Comparison of ENCODE assay signal across 8 mouse cellular contexts in genomic region chr6:135445070-135445469, GRCm38 (mm10).
DNase-seq lines count a peak whose midpoint lies in the region; ATAC-seq lines count a peak whose summit lies in the region.

No protein-coding gene starts in this region.

- H3K4me1 ChIP-seq in embryonic facial prominence, embryonic 15.5 days, result peaks cover 11% of the 10 kb centered on the region
- H3K4me1 ChIP-seq in hindbrain, embryonic 15.5 days (replicated peaks), result peaks cover 21% of the 10 kb centered on the region
- peaks cover 17% of the 10 kb centered on the region for H3K4me1 ChIP-seq in midbrain, embryonic 15.5 days

- peak overlapping the region; percentile 46 for H3K4me2 ChIP-seq in embryonic facial prominence, embryonic 15.5 days (replicated peaks)
- peak overlapping the region; percentile 49 for H3K4me2 ChIP-seq in hindbrain, embryonic 15.5 days
- peak overlapping the region; percentile 36 for H3K4me2 ChIP-seq in midbrain, embryonic 15.5 days

- DNase-seq in kidney, adult 11 months, result peak; percentile 6
- no peak for DNase-seq in kidney, adult 9 months
- DNase-seq in layer of hippocampus, adult 18-20 months (ENCODE audit: low spot score in 2 of 2), result no peak
- no peak for DNase-seq in lung, adult 18-20 months
- DNase-seq in liver, result no peak

- ATAC-seq in embryonic facial prominence, embryonic 15.5 days (ENCODE audit: insufficient number of reproducible peaks, low FRiP score, low TSS enrichment, low read depth), result no peak
- peak; percentile 28 for ATAC-seq in hindbrain, embryonic 15.5 days (ENCODE audit: low FRiP score, low read depth)
- peak; percentile 32 for ATAC-seq in midbrain, embryonic 15.5 days (replicated peaks)

- H3K9ac ChIP-seq in embryonic facial prominence, embryonic 15.5 days, result no peak overlapping the region
- H3K9ac ChIP-seq in hindbrain, embryonic 15.5 days, result no peak overlapping the region; the same call in 1 of the 2 replicates
- H3K9ac ChIP-seq in midbrain, embryonic 15.5 days, result no peak overlapping the region; the same call in 1 of the 2 replicates

- no peaks in the 10 kb centered on the region for H3K9me3 ChIP-seq in embryonic facial prominence, embryonic 15.5 days (replicated peaks)
- H3K9me3 ChIP-seq in hindbrain, embryonic 15.5 days, result no peaks in the 10 kb centered on the region
- H3K9me3 ChIP-seq in midbrain, embryonic 15.5 days, result no peaks in the 10 kb centered on the region

- no peak overlapping the region for H3K27ac ChIP-seq in embryonic facial prominence, embryonic 15.5 days (replicated peaks)
- peak overlapping the region; percentile 82 for H3K27ac ChIP-seq in hindbrain, embryonic 15.5 days (replicated peaks)
- peak overlapping the region; percentile 66 for H3K27ac ChIP-seq in midbrain, embryonic 15.5 days

- H3K4me3 ChIP-seq in embryonic facial prominence, embryonic 15.5 days (replicated peaks), result 0 out of 2 replicates have a peak overlapping the region, but pooled peaks have one; percentile 17
- H3K4me3 ChIP-seq in hindbrain, embryonic 15.5 days, result 0 out of 2 replicates have a peak overlapping the region, but pooled peaks have one; percentile 21
- peak overlapping the region; percentile 11; the same call in 1 of the 2 replicates for H3K4me3 ChIP-seq in midbrain, embryonic 15.5 days

- H3K36me3 ChIP-seq in embryonic facial prominence, embryonic 15.5 days, result no peaks in the 10 kb centered on the region
- no peaks in the 10 kb centered on the region for H3K36me3 ChIP-seq in hindbrain, embryonic 15.5 days
- no peaks in the 10 kb centered on the region for H3K36me3 ChIP-seq in midbrain, embryonic 15.5 days (replicated peaks)

- H3K27me3 ChIP-seq in embryonic facial prominence, embryonic 15.5 days, result no peaks in the 10 kb centered on the region; the same call in 1 of the 2 replicates
- H3K27me3 ChIP-seq in hindbrain, embryonic 15.5 days, result no peaks in the 10 kb centered on the region
- H3K27me3 ChIP-seq in midbrain, embryonic 15.5 days (replicated peaks), result no peaks in the 10 kb centered on the region

- 33% methylated on average over 8 of the region's 8 CpGs for WGBS in embryonic facial prominence, embryonic 15.5 days
- 25% methylated on average over 8 of the region's 8 CpGs for WGBS in hindbrain, embryonic 15.5 days
- WGBS in midbrain, embryonic 15.5 days, result 18% methylated on average over 8 of the region's 8 CpGs
